Mouse (Mus musculus): ENCODE measurements around the gene Cfap45. TPM values are rescaled to one million over a fixed set of nuclear protein-coding genes. Genes with fewer than 3 reads are reported as not detected.
A peak's percentile ranks its signal among the peaks of the same experiment; 100 is the strongest.

The Cfap45 gene
- total RNA-seq, 2 experiments from 2014 or later: 0.33 TPM; not detected in 1

DNA sequence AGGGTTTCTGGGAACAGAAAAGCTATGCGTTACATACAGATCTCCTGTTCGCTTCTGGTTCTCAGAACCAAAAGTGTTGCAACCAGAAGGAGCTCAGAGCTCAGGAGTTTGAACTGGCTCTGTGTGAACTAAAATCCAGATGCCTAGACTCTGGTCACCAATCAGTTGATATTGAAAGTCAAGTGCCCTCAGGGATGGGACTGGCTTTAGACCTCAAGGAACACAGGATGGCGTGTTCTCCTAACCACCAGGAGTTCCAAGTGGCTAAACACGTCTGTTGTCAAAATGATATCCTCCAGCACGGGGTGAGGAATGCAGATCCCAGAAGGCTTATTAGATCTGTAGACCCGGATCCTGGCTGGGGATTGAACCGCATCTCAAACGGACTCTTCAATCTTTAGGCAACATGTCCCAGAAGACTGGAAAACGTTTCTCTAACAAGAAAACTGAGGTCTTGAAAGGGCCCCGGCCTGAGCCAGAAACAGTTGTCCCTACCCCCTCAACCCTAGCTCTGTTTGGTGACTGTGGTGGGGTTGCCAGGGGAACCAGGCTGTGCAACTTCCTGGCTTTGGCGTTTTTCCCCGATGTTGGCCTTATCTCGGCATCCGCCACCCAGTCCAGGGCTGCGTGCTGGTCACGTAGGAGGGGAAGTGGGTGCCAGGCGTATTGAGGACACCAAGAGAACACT, 6.9 kb upstream of the Cfap45 start:
- intact Hi-C loops (cut with DNase I): no loop called here
- peak; percentile 38 to 49 for DNase-seq

DNA sequence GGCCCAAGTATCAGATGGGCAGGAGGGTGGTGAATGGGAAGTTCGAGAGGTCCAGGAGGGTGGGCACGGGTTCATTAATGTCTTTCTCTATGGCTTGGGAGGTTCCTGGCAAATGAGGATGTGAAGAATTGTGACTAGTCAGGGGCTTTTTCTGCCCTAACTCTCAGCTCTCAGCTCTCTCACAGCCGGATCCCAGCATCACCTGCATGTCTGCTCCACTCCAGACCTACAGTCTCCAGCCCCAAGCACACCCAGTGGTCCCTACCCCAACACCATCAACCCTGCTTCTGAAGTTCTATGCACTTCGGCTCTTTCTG, 6.4 kb upstream of the Cfap45 start:
- intact Hi-C loops (cut with DNase I): no loop called here

DNA sequence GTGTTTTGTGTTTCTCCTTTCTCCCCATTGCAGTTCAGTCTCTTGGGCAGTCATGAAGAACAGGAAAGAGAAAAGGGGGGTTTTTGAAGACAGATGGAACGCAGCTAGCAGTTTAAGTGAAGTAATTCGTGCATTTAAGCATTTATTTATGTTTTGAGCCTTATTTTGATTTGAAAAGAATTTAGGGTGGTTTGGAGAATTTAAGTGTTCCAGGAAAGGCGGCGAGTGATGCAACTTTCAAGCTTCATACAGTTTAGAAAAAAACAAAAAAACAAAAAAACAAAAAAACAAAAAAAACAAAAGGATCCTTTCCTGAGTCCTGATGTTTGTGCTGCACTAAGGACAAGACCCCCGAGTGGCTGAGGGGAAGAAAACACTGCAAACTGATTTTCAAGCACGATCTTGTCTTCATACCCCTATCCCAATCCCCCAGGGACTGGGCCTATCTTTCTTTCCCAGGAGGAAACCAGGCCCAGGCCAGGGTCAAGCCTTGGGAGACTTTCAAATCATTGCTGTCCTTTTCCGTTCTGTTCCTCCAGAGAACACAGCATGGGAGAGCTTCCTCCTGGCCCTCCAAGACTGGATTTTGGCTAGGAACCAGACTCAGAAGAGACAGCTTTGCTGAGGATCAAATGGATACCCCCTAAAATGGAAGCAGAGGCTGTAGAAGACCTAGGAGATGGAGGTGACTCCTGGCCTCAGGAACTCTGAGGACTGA, 5.9 kb upstream of the Cfap45 start:
- intact Hi-C loops (cut with DNase I): no loop called here
- DNase-seq: no peak

More for the DNA sequence above, 6.4 kb upstream of the Cfap45 start:
- no peak for DNase-seq

DNA sequence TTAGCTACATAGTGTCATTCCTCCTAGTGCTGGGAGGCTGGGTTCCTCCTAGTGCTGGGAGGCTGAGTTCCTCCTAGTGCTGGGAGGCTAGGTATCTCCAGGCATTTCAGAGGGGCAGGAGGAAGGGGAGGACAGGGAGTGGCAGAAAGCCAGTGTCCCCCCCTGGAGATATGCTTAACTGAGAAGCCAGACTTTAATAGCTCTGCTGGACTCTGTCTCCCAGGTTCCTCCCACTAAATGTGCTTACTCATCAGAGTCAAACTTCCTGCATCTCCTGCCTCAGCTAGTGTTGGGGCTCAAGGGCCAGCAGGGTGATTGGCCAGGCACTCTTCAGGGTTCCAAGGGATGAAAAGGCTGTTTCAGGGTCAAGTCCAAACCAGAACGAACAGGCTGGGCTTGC, 5.2 kb upstream of the Cfap45 start:
- DNase-seq: no peak
- intact Hi-C loops (cut with DNase I): no loop called here

DNA sequence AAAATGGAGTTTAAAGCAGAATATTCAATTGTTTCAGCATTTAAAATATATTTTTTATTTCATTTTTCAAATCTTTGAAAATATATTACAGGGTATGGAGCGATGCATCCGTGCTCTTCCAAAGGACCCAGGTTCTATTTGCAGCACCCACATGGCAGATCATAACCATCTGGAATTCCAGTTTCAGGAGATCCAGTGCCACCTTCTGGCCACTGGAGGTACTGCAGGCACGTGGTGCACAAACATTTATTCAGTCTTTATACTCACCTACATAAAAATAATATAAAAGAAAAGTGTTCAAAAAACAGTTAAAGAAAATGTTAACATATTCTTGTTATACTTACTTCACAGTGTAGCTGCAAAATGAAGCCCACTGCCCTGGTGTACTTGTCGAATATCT, 2.6 kb upstream of the Cfap45 start:
- DNase-seq: no peak
- intact Hi-C loops (cut with DNase I): no loop called here

DNA sequence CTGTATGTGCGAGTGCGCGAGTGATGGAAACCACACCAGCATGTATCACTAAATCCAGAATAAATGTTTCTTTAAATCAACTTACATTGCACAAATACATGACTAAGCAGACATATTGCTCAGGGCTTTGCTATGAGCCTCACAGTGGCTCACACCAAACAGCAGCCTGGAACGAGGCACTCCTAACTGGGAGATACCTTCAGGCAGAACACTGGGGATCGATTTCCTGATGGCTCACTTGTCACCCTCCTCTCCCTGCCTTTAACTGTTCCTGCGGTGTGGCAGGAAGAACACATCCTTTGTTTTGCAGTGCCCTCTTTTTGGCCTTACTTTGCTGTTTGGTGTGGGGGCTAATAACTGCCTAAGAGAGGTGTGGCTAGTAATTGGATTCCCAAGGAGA, 957 bp upstream of the Cfap45 start:
- intact Hi-C loops (cut with DNase I): no loop called here
- no peak for DNase-seq

DNA sequence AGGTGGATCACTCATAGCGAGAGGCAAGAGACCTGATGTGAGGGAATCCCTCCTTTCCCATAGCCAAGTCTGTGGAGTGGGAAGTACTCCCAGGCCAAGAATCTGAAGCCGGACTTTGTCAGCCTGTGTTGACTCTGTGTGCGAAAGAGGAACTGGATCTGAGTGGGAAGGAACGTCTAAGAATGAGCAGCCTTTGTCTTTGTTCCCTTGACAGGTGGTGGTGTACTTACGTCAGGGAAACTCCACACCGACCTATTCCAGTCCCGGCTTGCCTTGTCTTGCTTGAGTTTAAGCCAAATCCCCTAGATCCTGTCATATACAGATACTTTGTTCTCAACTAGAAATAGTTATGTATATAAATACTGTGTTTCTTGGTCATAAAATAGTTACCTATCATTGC, 1.9 kb downstream of the Cfap45 start:
- no peak for DNase-seq
- intact Hi-C loops (cut with DNase I): no loop called here

DNA sequence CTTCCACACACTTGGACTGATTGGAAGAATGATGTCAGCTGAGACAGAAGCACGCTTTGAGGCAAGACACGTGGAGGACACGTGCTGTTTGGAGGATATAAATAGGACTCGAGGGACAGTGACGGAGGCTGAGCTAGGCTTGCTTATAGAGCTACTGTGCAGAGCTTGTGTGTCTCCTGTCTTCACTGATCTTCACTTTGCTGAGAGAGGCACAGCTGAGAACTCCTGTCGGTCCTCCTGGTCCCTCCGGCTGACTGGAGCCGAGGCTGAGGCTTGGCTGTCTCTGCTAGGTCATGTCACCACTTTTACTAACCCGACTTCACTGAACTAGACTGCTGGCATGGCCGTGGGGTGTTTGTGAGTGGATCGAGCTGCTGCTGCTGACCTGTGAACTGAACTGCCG, 3.1 kb downstream of the Cfap45 start:
- no peak for DNase-seq
- intact Hi-C loops (cut with DNase I): no loop called here

DNA sequence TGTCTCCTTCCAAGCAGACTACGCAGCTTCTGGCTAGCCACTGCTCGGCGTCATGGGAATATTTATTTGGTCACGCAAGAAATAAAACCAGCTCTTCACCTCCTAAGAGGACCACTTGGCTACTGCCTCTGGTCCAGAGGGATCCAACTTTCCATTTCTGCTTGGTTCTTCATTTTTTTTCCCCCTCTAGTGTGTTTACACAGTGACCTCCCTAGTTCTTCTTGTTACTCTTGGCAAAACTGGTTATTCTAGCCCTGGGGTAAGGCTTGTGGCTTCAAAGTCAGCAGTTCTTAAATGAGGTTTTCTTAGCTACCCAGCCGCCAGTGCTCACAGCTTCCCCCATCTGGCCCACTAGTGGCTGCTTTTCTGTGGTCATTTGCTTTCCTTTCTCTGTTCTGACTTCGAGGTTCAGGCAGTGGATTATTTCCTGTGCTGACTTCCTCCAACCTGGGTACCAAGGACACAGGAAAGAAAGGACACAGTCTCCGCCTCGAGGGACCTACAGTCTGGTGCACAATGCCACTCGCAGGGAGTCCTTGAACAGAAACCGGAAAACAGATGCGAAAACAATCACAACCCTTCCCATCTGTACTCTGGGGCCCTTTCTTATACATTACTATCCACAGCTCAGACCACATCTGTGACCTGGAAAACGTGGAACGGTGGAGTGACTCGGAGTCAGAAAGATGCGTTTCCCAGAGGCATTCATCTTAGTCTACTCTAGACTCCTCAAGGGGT, 4.6 kb downstream of the Cfap45 start:
- DNase-seq: no peak
- intact Hi-C loops (cut with DNase I): loop anchor here (5.0 kb wide), 4 partner anchors 37 to 872 kb away; partner anchors contain the start of gene Dusp23

DNA sequence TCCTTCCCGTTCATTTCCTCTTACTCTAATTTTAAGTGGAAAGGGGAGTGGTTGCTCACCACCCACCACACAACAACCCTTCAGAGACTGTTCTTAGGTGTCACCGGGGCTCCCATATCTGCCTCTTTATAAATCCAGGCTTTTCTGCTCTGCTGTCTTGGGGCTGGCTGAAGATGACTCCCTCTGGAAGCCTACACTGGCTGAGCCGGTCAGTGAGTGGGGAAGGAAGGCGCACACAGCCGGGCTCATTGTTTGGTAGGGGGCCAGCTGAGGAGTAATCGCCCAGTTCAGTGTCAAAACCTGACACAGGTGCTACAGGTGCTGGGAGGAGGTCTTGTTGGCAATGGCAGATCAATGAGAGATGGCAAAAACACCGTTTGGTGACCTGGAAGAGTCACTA, 5.4 kb downstream of the Cfap45 start:
- DNase-seq: no peak
- intact Hi-C loops (cut with DNase I): loop anchor here (5.0 kb wide), 4 partner anchors 36 to 871 kb away; partner anchors contain the start of gene Dusp23

DNA sequence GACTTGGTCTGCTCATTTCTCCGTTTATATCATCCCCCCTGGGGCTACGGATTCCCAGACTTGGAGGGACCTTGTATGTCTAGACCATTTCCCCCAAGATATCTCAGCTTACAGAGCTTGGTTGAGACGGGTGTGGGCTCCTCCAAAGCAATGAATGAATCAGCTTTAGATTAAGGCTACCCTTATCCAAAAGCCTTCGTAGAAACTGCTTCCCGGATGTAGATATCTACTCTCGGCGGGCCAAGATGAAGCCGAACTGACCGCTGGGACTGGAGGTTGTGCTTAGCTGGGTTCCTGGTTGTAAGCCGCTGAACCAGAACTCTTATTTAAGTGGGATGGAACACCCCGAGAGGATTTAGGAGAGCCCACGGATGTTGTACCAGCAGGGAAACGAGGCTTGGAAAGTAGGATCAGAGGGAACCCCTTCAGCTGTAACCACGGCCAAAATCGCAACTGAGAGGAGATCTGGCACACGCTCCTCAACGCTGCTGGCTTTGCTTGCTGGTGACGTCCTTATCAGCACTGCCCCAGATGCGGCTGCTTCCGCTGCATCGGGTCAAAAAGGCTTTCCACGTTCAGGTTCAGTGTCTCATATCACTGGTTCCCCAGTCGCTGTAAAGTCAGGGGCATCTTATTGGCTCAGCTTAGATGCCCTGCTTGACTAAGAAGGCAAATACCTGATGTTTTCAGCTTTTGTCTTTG, 5.9 kb downstream of the Cfap45 start:
- intact Hi-C loops (cut with DNase I): loop anchor here (5.0 kb wide), 4 partner anchors 36 to 871 kb away; partner anchors contain the start of gene Dusp23
- no peak for DNase-seq

DNA sequence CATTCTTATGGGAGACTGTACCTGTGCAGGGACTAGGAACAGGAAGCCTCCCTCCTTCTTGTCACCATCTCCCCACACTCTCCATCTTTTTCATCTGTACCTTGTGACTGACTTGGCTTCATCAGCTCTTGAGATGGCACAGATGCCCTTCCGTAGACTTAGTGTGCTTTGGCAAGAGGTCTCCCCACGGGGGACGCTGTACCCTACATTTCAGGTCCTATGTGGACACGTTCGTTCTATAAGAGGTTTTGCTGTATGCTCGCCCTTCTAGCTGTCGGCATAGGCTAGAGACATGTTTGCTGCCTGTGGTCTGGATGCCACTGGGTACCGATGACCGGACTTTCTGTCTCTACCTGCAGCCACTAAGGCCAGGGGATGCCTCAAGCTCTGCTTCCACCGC, 6.8 kb downstream of the Cfap45 start:
- intact Hi-C loops (cut with DNase I): loop anchor here (5.0 kb wide), 4 partner anchors 35 to 870 kb away; partner anchors contain the start of gene Dusp23
- DNase-seq: no peak

DNA sequence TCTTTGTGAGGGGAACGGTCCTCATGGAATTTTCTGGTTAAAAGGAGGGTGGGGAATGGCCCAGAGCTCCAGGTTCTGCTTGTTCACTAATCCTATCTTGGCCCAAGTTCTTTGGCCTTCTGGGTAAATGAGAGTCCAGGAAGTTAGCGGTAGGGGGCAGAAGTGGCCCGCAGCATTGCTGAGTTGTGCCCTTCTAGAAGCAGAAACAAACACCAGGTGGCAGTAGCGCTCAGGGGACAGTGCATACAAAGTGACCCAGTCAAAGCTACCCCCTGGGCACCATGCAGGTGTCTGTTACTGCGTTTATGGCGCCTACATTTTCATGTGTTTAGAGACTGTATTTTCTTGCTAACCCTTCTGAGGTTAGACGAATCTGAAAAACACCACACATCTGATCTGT, 8.1 kb downstream of the Cfap45 start:
- intact Hi-C loops (cut with DNase I): loop anchor here (5.0 kb wide), 4 partner anchors 34 to 869 kb away; partner anchors contain the start of gene Dusp23
- peak; percentile 74 to 84 for DNase-seq

DNA sequence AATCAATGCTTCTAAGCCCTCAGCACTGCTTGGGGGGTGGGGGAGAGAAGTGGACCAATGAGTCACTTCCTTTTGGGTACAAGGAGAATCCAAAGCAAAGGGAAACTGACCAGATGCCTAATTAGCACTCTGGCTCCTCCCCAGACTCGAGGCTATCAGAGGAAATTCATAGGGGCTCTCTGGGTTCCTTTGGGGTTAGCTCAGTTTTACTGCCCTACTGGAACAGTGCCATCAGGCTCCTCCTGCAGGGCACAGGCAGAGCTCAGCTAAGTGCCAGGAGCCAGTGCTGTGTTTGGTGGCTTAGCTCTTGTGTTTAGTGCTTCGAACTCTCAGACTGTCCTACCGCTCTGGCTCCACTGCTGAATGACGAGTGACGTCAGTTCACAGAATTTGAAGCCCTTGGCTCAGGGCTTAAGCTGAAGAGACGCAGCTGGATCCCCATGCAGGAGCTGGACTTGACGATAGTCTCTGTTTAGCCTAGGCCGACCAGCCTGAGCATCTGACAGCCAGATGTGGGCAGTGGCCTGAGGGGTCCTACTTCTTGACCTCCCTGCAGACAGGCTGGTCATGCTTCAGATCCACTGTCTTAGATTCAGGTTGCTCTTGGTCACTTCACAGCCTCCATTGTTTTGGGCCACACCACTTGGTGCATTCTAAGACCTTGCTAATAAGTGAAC, 10.1 kb downstream of the Cfap45 start:
- DNase-seq: no peak
- intact Hi-C loops (cut with DNase I): no loop called here

DNA sequence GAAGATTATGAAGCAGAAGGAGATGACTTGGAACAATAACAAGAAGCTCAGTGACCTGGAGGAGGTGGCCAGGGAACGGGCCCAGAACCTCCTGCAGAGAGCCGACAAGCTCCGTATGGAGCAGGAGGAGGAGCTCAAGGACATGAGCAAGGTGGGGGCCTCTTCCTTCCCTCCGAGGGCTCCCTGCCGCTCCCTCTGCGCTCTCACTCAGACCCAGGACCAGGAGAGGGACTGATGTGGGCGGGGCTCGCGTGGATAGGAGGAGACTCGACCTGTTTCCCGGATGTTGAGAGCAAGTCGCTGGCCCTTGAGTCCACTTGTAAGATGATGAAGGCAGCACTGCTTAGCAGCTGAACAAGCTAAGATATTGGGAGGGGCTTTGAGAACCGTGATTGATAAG, 11.9 kb downstream of the Cfap45 start:
- no peak for DNase-seq
- intact Hi-C loops (cut with DNase I): no loop called here

DNA sequence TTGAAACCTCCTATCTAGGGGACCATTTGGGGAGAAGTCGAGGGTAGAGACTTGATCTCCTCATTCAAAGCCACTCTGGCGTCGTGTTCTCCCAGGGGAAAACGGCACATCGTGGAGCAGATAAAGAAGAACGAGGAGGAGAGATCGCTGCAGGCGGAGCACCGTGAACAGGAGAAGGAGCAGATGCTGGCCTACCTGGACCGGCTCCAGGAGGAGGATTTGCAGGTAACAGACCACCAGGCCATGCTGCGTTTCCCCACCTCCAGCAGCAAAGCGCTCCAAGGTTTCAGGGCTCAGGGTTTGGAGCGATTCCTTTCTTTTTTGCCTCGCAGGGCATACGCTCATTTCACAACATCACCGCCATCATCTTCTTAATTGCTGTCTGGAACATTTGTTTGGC, 14.5 kb downstream of the Cfap45 start:
- intact Hi-C loops (cut with DNase I): no loop called here
- no peak for DNase-seq

DNA sequence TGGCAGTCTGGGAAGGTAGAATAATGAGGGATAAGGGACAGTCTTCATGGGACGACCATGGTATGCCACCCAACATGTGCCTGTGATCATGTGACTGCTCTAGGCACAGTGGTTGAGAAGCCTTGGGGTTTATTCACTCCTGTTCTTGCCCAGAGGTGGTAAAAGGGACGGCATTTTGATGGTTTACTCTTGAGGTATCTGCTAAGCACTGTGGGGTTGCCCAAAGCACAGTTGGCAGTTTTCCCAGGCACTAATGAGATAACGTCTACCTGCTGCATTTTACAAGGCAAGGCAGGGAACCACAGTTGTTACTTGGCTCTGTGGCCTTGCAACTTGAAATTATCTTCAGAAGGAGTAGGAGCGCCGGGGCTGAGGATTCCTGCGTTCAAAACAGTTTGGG, 19.2 kb downstream of the Cfap45 start:
- intact Hi-C loops (cut with DNase I): no loop called here
- no peak for DNase-seq

DNA sequence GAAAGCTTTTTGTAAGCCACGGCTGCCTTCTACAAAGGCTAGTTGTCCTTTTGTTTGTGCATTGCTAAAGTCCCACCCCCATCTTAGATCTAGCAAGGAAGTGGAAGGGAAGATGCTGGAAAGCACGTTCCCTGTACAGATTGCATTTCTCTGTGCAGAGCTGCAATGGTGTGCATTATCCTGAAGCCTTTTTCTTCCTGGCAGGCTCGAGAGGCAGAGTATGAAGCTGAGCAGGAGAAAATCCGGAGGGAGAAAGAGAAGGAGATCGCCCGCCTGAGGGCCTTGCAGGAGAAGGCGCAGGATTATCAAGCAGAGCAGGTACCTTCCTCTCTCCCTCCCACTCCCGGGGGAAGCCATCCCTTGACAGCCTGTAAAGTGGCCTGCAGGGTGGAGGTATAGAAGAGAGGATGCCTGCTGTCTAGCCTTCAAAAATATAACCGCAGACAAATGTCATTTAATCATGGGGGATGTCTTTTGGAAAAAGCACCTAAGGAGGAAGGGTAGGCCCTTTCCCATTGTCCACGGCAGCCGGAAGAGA, 19.8 kb downstream of the Cfap45 start:
- DNase-seq: no peak
- intact Hi-C loops (cut with DNase I): no loop called here

DNA sequence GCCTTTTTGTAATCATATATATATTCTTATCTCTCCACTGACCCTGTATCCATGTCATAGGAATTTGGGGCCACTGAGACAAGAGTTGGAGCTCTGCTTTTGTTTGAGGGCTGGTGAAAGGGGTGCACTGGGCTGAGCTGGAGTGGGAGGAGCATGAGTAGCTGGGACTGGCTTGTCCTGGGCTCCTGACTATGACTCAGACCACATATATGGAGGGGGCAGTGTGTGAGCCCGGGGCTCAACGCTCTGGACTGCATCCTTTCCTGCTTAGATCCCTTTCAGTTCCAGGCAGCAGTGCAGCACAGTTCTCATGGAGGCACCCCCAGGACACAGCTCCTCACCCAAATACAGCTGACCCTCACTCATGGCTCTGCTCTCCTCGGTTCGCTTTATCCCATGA, 25.5 kb downstream of the Cfap45 start:
- intact Hi-C loops (cut with DNase I): no loop called here

DNA sequence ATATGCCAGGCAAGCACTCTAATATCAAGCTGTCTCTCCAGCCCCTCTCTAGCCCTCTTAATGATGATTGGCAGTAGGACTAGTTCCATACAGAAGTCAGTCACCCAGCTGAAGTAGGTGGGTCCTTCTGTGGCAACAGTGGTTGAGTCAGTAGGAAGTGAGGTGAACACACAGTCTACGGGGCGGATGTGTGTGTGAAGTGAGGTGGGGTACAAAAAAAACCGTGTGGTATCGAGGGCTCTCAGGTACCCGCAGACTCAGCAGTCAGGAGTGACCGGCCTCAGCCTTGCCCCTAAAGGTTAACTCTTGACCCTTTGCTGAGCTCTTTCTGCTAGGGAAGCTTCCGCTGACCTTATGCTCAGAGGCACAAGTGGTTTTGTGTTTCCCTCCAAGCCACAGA, 27.9 kb downstream of the Cfap45 start:
- intact Hi-C loops (cut with DNase I): no loop called here
- no peak for DNase-seq

More for the DNA sequence above, 25.5 kb downstream of the Cfap45 start:
- DNase-seq: no peak

Measured in gastrocnemius, postnatal 36 days (tissue).